Mouse (Mus musculus): ENCODE data around the gene Serpina3i.

The Serpina3i gene

DNA sequence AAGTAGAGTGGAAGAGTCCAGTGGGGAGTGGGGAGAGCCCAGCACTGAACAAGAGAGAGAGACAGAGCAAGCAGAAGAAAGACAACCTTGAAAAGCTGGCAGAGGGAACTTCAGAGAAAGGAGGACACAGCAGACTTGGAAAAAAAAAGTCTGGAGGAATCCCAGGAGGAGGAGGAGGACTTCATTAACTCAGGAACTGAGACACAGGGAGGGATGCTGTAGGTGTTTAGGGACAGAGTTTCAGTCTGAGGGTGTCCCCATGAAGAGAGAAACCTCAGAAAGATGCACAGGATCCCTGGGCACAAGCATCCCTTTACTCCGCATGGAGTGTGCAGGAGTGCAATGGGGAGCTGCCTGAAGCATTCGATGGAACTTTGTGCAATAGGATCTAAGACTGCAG lies 35.1 kb downstream of the Serpina3i start:
- no peak for DNase-seq (ENCODE audit: low spot score)

DNA sequence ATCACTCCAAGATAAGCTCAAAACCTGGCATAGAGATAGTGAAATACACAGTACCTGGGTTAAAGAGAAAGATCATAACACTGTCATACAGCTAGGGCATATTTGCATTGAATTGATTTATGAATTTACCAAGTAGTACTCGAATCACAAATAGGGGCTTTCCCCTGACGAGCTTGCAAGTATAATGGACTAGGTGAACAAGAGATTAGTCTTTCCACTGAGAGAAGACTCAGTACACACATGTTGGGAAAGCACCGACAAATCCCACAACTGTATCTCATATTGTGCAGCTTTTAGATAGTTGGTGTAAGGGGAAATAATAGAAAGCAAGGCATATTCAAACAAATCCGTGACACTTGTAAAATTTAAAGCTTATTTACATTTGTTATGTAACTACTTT lies 43.1 kb downstream of the Serpina3i start:
- DNase-seq (ENCODE audit: low spot score): no peak

DNA sequence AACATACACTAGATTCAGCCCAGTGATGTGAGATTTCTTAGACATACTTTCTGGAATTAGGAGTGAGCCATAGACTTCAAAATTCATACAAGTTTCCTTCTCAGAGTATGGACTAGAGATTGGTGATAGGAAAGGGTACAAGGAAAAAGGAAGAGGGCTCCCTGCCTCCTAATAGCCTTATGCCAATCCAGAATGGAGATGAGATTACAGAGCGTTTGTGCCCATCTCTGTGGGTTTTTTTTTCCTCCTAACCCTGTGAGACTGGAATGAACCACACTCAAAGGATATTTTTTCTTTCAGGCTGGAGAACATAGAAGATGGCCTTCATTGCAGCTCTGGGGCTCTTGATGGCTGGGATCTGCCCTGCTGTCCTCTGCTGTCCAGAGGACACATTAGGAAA lies 51.3 kb downstream of the Serpina3i start, which contains the start of gene Serpina3j:
Gene Serpina3j (plus strand): TSS at position 301 of the 400 bp plus-strand sequence.
- DNase-seq (ENCODE audit: low spot score): no peak
